Mouse (Mus musculus): ENCODE data around the gene Lman2.

- TF ChIP-seq GATA1 (IDR thresholded peaks at IDR 0.05; ENCODE audit: borderline replicate concordance, low read length), result no peak
- TF ChIP-seq FLI1 (IDR thresholded peaks at IDR 0.05; ENCODE audit: low read length), result no peak
Measured at GRCm38 (mm10) chr13:55398088-55398487, 35.5 kb upstream of the Lman2 start, which contains the start of gene Slc34a1.
